Mouse (Mus musculus) midbrain, embryonic 13.5 days (tissue): Measurements from ENCODE around the gene Gm28372. TPM values are rescaled to one million over a fixed set of nuclear protein-coding genes. Genes with fewer than 3 reads are reported as not detected.

Experiments used
- ATAC-seq: fragments of 200-750 bp; cut with Nextera tagmentation; 2 replicates; pipeline ENCODE4 v1.8.0; 2017; ENCODE audit warnings: mild to moderate bottlenecking, moderate TSS enrichment, moderate library complexity
- H3K27ac ChIP-seq: fragments of 300-500 bp; sonication (generic); 2 replicates; pipeline ENCODE4 v1.5.1; 2015; ENCODE audit warnings: inconsistent platforms, mild to moderate bottlenecking, moderate library complexity
- H3K27me3 ChIP-seq: fragments of 300-500 bp; sonication (generic); 2 replicates; pipeline ENCODE4 v1.6.1; 2015; ENCODE audit warnings: mild to moderate bottlenecking, inconsistent platforms
- H3K36me3 ChIP-seq: fragments of 300-500 bp; sonication (generic); 2 replicates; pipeline ENCODE4 v1.6.1; 2015; ENCODE audit warnings: mild to moderate bottlenecking, inconsistent platforms
- H3K4me1 ChIP-seq: fragments of 300-500 bp; sonication (generic); replicated peaks from 2 replicates; pipeline ENCODE4 v1.6.1; 2015; ENCODE audit warnings: inconsistent platforms
- H3K4me2 ChIP-seq: fragments of 300-500 bp; sonication (generic); replicated peaks from 2 replicates; pipeline ENCODE4 v1.6.1; 2015; ENCODE audit warnings: moderate library complexity, mild to moderate bottlenecking, inconsistent platforms
- H3K4me3 ChIP-seq: fragments of 300-500 bp; sonication (generic); replicated peaks from 2 replicates; pipeline ENCODE4 v1.5.1; 2015; ENCODE audit warnings: mild to moderate bottlenecking, inconsistent platforms
- H3K9ac ChIP-seq: fragments of 300-500 bp; sonication (generic); replicated peaks from 2 replicates; pipeline ENCODE4 v1.6.1; 2015; ENCODE audit warnings: mild to moderate bottlenecking, inconsistent platforms
- H3K9me3 ChIP-seq: fragments of 300-500 bp; sonication (generic); 2 replicates; pipeline ENCODE4 v1.6.1; 2016; ENCODE audit warnings: mild to moderate bottlenecking, inconsistent platforms
- WGBS: fragments of 180-500 bp; shearing (Covaris S2); methylation state at CpG from one replicate; pipeline ENCODE4 v1.1.7; 2015; 5-methylcytosine and 5-hydroxymethylcytosine counted together
- polyA plus RNA-seq: library from polyadenylated mRNA; unstranded; fragments of >200 nt; fragmentation: Nextera tagmentation; extraction: Ambion mirVana; gene quantifications from 2 replicates; pipeline ENCODE4 v1.2.1, GENCODE M21; 2015

Gene Gm28372
- polyA plus RNA-seq, 1 experiment from 2014 or later, result 0.17 TPM

- Histone ChIP-seq H3K36me3 (peaks cover 3% of the 10 kb centered on the region), H3K27ac (no peak overlapping the region), H3K9ac (no peak overlapping the region), H3K4me1 (peaks cover 5% of the 10 kb centered on the region), H3K9me3 (no peaks in the 10 kb centered on the region), H3K4me3 (no peak overlapping the region), H3K27me3 (no peaks in the 10 kb centered on the region), H3K4me2 (no peak overlapping the region)
- no peak for ATAC-seq
- 74% methylated on average over 6 of the region's 6 CpGs for WGBS
These were observed 9.2 kb downstream of the Gm28372 start for GRCm38 (mm10) chr2:130414094-130414856.

- Histone ChIP-seq H3K27ac (no peak overlapping the region), H3K27me3 (no peaks in the 10 kb centered on the region), H3K9me3 (no peaks in the 10 kb centered on the region), H3K4me2 (no peak overlapping the region), H3K4me3 (no peak overlapping the region), H3K36me3 (peaks cover 10% of the 10 kb centered on the region), H3K9ac (no peak overlapping the region), H3K4me1 (peaks cover 47% of the 10 kb centered on the region)
- WGBS, result 97% methylated on average over 26 of the region's 26 CpGs
- no peak for ATAC-seq
These were observed 17.0 kb downstream of the Gm28372 start for GRCm38 (mm10) chr2:130421781-130422620.

- peak; percentile 82 for ATAC-seq
- H3K4me1 ChIP-seq, result peaks cover 47% of the 10 kb centered on the region
- H3K36me3 ChIP-seq, result peaks cover 10% of the 10 kb centered on the region
- peak overlapping the region; percentile 90 for H3K27ac ChIP-seq
- H3K9ac ChIP-seq, result peak overlapping the region; percentile 86
- WGBS, result 16% methylated on average over 49 of the region's 49 CpGs
- no peaks in the 10 kb centered on the region for H3K9me3 ChIP-seq
- H3K27me3 ChIP-seq, result no peaks in the 10 kb centered on the region
- peak overlapping the region; percentile 71 for H3K4me2 ChIP-seq
- H3K4me3 ChIP-seq, result peak overlapping the region; percentile 74
These were observed 18.5 kb downstream of the Gm28372 start for GRCm38 (mm10) chr2:130423397-130424125.

GRCm38 (mm10) chr2:130424126-130424853, 19.3 kb downstream of the Gm28372 start, which contains the start of the genes Vps16 and Pced1a:
Gene Vps16, plus strand, starts transcription at chr2:130424339.
Gene Pced1a, minus strand, starts transcription at chr2:130424701.
- Histone ChIP-seq H3K36me3 (peaks cover 7% of the 10 kb centered on the region), H3K4me1 (peaks cover 47% of the 10 kb centered on the region), H3K9ac (peak within 1 kb of the TSS; percentile 86), H3K27me3 (no peaks in the 10 kb centered on the region), H3K4me2 (peak within 1 kb of the TSS; percentile 71), H3K9me3 (no peaks in the 10 kb centered on the region), H3K4me3 (peak within 1 kb of the TSS; percentile 74), H3K27ac (peak within 1 kb of the TSS; percentile 90)
- under 1% methylated on average over 58 of the region's 58 CpGs for WGBS
- peak; percentile 96 for ATAC-seq

GRCm38 (mm10) chr2:130425112-130425511, 20.1 kb downstream of the Gm28372 start:
- no peak for ATAC-seq
- Histone ChIP-seq H3K27me3 (no peaks in the 10 kb centered on the region), H3K4me1 (peaks cover 43% of the 10 kb centered on the region), H3K9me3 (no peaks in the 10 kb centered on the region), H3K27ac (no peak overlapping the region), H3K4me2 (peak overlapping the region; percentile 71), H3K36me3 (no peaks in the 10 kb centered on the region), H3K9ac (peak overlapping the region; percentile 86), H3K4me3 (peak overlapping the region; percentile 74)
- 45% methylated on average over 5 of the region's 5 CpGs for WGBS

GRCm38 (mm10) chr2:130429851-130430250, 24.8 kb downstream of the Gm28372 start:
- WGBS, result 72% methylated on average over 2 of the region's 2 CpGs
- Histone ChIP-seq H3K9ac (0 out of 2 replicates have a peak overlapping the region, but pooled peaks have one; percentile 15), H3K4me2 (no peak overlapping the region)

GRCm38 (mm10) chr2:130430484-130430883, 25.4 kb downstream of the Gm28372 start:
- Histone ChIP-seq H3K4me1 (peaks cover 7% of the 10 kb centered on the region), H3K4me3 (no peak overlapping the region), H3K9ac (no peak overlapping the region), H3K4me2 (no peak overlapping the region), H3K27me3 (no peaks in the 10 kb centered on the region), H3K27ac (no peak overlapping the region), H3K36me3 (peaks cover 8% of the 10 kb centered on the region), H3K9me3 (no peaks in the 10 kb centered on the region)
- ATAC-seq, result no peak
- 84% methylated on average over 3 of the region's 3 CpGs for WGBS

More at GRCm38 (mm10) chr2:130429851-130430250, 24.8 kb downstream of the Gm28372 start:
- no peak overlapping the region for H3K27ac ChIP-seq
- no peaks in the 10 kb centered on the region for H3K27me3 ChIP-seq
- peaks cover 13% of the 10 kb centered on the region for H3K4me1 ChIP-seq
- no peak overlapping the region for H3K4me3 ChIP-seq
- H3K9me3 ChIP-seq, result no peaks in the 10 kb centered on the region
- ATAC-seq, result no peak
- H3K36me3 ChIP-seq, result peaks cover 8% of the 10 kb centered on the region

- Histone ChIP-seq H3K4me3 (no peak overlapping the region), H3K27ac (no peak overlapping the region), H3K9me3 (no peaks in the 10 kb centered on the region), H3K36me3 (peaks cover 9% of the 10 kb centered on the region), H3K4me2 (no peak overlapping the region), H3K4me1 (no peaks in the 10 kb centered on the region), H3K9ac (no peak overlapping the region), H3K27me3 (no peaks in the 10 kb centered on the region)
- WGBS, result 93% methylated on average over 3 of the region's 3 CpGs
- ATAC-seq, result no peak
These were observed 27.1 kb downstream of the Gm28372 start for GRCm38 (mm10) chr2:130432157-130432556.

- Histone ChIP-seq H3K9ac (no peak overlapping the region), H3K4me1 (no peaks in the 10 kb centered on the region), H3K27ac (no peak overlapping the region), H3K4me2 (no peak overlapping the region), H3K4me3 (no peak overlapping the region), H3K9me3 (no peaks in the 10 kb centered on the region), H3K36me3 (peaks cover 18% of the 10 kb centered on the region), H3K27me3 (no peaks in the 10 kb centered on the region)
- peak; percentile 68 for ATAC-seq
- WGBS, result 27% methylated on average over 4 of the region's 4 CpGs
These were observed 28.1 kb downstream of the Gm28372 start for GRCm38 (mm10) chr2:130433152-130433551.

GRCm38 (mm10) chr2:130436769-130437168, 31.7 kb downstream of the Gm28372 start:
- no peaks in the 10 kb centered on the region for H3K9me3 ChIP-seq
- no peaks in the 10 kb centered on the region for H3K27me3 ChIP-seq
- H3K9ac ChIP-seq, result no peak overlapping the region
- ATAC-seq, result no peak
- H3K4me1 ChIP-seq, result no peaks in the 10 kb centered on the region
- H3K27ac ChIP-seq, result no peak overlapping the region
- no peak overlapping the region for H3K4me2 ChIP-seq
- 100% methylated on average over 1 of the region's 1 CpGs for WGBS
- no peak overlapping the region for H3K4me3 ChIP-seq
- peaks cover 48% of the 10 kb centered on the region for H3K36me3 ChIP-seq

GRCm38 (mm10) chr2:130438861-130439260, 33.8 kb downstream of the Gm28372 start:
- WGBS, result 89% methylated on average over 3 of the region's 3 CpGs
- no peaks in the 10 kb centered on the region for H3K4me1 ChIP-seq
- no peak for ATAC-seq
- H3K4me3 ChIP-seq, result no peak overlapping the region
- H3K36me3 ChIP-seq, result peaks cover 67% of the 10 kb centered on the region
- no peak overlapping the region for H3K27ac ChIP-seq
- H3K4me2 ChIP-seq, result no peak overlapping the region
- no peak overlapping the region for H3K9ac ChIP-seq
- no peaks in the 10 kb centered on the region for H3K9me3 ChIP-seq
- H3K27me3 ChIP-seq, result no peaks in the 10 kb centered on the region
